Mouse (Mus musculus) embryonic fibroblast, embryonic 13.5 days (primary cell): ENCODE measurements around the gene Lama4. TPM values are rescaled to one million over a fixed set of nuclear protein-coding genes. Genes with fewer than 3 reads are reported as not detected.

Experiments
- H3K27ac ChIP-seq: 2 replicates; pipeline ENCODE4 v1.5.1; 2012; ENCODE audit warnings: low read length, control low read depth, inconsistent platforms; ENCODE audit not compliant: insufficient read depth
- H3K4me1 ChIP-seq: 2 replicates; pipeline ENCODE4 v1.6.1; 2011; ENCODE audit warnings: low read length; ENCODE audit not compliant: control insufficient read depth, insufficient read depth
- H3K4me3 ChIP-seq: 2 replicates; pipeline ENCODE4 v1.5.1; 2011; ENCODE audit warnings: mild to moderate bottlenecking, control low read depth, low read length; ENCODE audit not compliant: insufficient read depth
- CTCF ChIP-seq: IDR thresholded peaks from 2 replicates; pipeline ENCODE4 v1.5.1; 2011; ENCODE audit warnings: mild to moderate bottlenecking, control low read depth, low read length, moderate library complexity, borderline replicate concordance; ENCODE audit not compliant: insufficient read depth
- POLR2A ChIP-seq: IDR thresholded peaks from 2 replicates; pipeline ENCODE4 v1.6.1; 2011; ENCODE audit warnings: low read depth, mild to moderate bottlenecking, control low read depth, low read length, moderate library complexity
- polyA plus RNA-seq: library from polyadenylated mRNA; stranded (reverse); fragments of >200 nt; gene quantifications from 2 replicates; pipeline ENCODE4 v1.2.4, GENCODE M21; 2011; ENCODE audit warnings: low read depth; ENCODE audit not compliant: missing spikeins, insufficient read length

Gene Lama4
- polyA plus RNA-seq, 1 experiment: 177 TPM

- TF ChIP-seq POLR2A: no peak
- no peak for TF ChIP-seq CTCF
- no peaks in the 10 kb centered on the region for H3K4me1 ChIP-seq
- H3K4me3 ChIP-seq: no peak overlapping the region
- H3K27ac ChIP-seq: no peak overlapping the region
Measured at GRCm38 (mm10) chr10:39096981-39097380, 131.7 kb downstream of the Lama4 start.

GRCm38 (mm10) chr10:39098746-39099145 lies 133.4 kb downstream of the Lama4 start:
- TF ChIP-seq POLR2A: no peak
- no peak for TF ChIP-seq CTCF
- H3K27ac ChIP-seq: no peak overlapping the region

GRCm38 (mm10) chr10:39104803-39105449 lies 139.6 kb downstream of the Lama4 start:
- Histone ChIP-seq H3K4me3 (no peak overlapping the region), H3K4me1 (no peaks in the 10 kb centered on the region), H3K27ac (no peak overlapping the region)
- no peak for TF ChIP-seq CTCF
- no peak for TF ChIP-seq POLR2A

More at GRCm38 (mm10) chr10:39098746-39099145, 133.4 kb downstream of the Lama4 start:
- no peak overlapping the region for H3K4me3 ChIP-seq
- H3K4me1 ChIP-seq: no peaks in the 10 kb centered on the region

- TF ChIP-seq CTCF: no peak
- TF ChIP-seq POLR2A: no peak
- no peak overlapping the region for H3K27ac ChIP-seq
- H3K4me1 ChIP-seq: no peaks in the 10 kb centered on the region
- H3K4me3 ChIP-seq: no peak overlapping the region
Measured at GRCm38 (mm10) chr10:39106413-39106812, 141.1 kb downstream of the Lama4 start.

- no peak overlapping the region for H3K27ac ChIP-seq
- no peak overlapping the region for H3K4me3 ChIP-seq
- TF ChIP-seq CTCF (no peak), POLR2A (no peak)
- no peaks in the 10 kb centered on the region for H3K4me1 ChIP-seq
Measured at GRCm38 (mm10) chr10:39106935-39107334, 141.6 kb downstream of the Lama4 start.

GRCm38 (mm10) chr10:39108837-39109488 lies 143.6 kb downstream of the Lama4 start:
- no peaks in the 10 kb centered on the region for H3K4me1 ChIP-seq

GRCm38 (mm10) chr10:39109489-39109874 lies 144.2 kb downstream of the Lama4 start:
- TF ChIP-seq CTCF: no peak
- no peak overlapping the region for H3K27ac ChIP-seq
- no peaks in the 10 kb centered on the region for H3K4me1 ChIP-seq
- no peak overlapping the region for H3K4me3 ChIP-seq

More at GRCm38 (mm10) chr10:39108837-39109488, 143.6 kb downstream of the Lama4 start:
- no peak for TF ChIP-seq POLR2A
- no peak overlapping the region for H3K4me3 ChIP-seq
- no peak overlapping the region for H3K27ac ChIP-seq

GRCm38 (mm10) chr10:39121412-39121811 lies 156.1 kb downstream of the Lama4 start:
- no peak overlapping the region for H3K4me3 ChIP-seq
- H3K27ac ChIP-seq: no peak overlapping the region
- H3K4me1 ChIP-seq: no peaks in the 10 kb centered on the region
- TF ChIP-seq POLR2A (no peak), CTCF (no peak)

GRCm38 (mm10) chr10:39133462-39134310 lies 168.4 kb downstream of the Lama4 start, which contains the start of the genes Fam229b and Tube1:
Gene Fam229b, minus strand, starts transcription at chr10:39133914.
Gene Tube1, plus strand, starts transcription at chr10:39133976.
- Histone ChIP-seq H3K4me3 (peak within 1 kb of the TSS; percentile 75), H3K27ac (no peak within 1 kb of the TSS), H3K4me1 (no peaks in the 10 kb centered on the region)
- TF ChIP-seq POLR2A: peak; percentile 73
- TF ChIP-seq CTCF: no peak
